Mouse (Mus musculus) megakaryocyte, embryonic 14.5 days (primary cell): ENCODE data around the gene Ano9.

Experiments used
- FLI1 ChIP-seq: IDR thresholded peaks from 2 replicates; pipeline ENCODE4 v1.6.1; 2012; ENCODE audit warnings: low read length, inconsistent platforms, mixed read lengths
- GATA1 ChIP-seq: IDR thresholded peaks from 3 replicates; pipeline ENCODE4 v1.6.1; 2012; ENCODE audit warnings: mixed read lengths, low read length, inconsistent platforms, borderline replicate concordance

GRCm38 (mm10) chr7:141093950-141094349 lies 23.7 kb downstream of the Ano9 start:
- no peak for TF ChIP-seq GATA1
- TF ChIP-seq FLI1 = no peak
